Mouse (Mus musculus) CH12.LX (cell line): ENCODE results near the gene Epb41l2.

ENCODE experiments used
- CHD2 ChIP-seq: IDR thresholded peaks from 2 replicates; pipeline ENCODE4 v1.6.1; 2011; ENCODE audit warnings: low read length, improper control_type of control experiment
- CTCF ChIP-seq, 2 experiments: IDR thresholded peaks in 1 of 2; conservative IDR thresholded peaks in 1 of 2; 2 replicates each; pipeline ENCODE4 v1.5.1; 2011 to 2012; ENCODE audit warnings: low read depth in 2 of 2, low read length in 2 of 2, improper control_type of control experiment in 1 of 2, inconsistent platforms in 1 of 2, mild to moderate bottlenecking in 1 of 2, moderate library complexity in 1 of 2
- EP300 ChIP-seq: IDR thresholded peaks from 2 replicates; pipeline ENCODE4 v1.6.1; 2011; ENCODE audit warnings: low read length, improper control_type of control experiment
- MAFK ChIP-seq: IDR thresholded peaks from 2 replicates; pipeline ENCODE4 v1.6.1; 2011; ENCODE audit warnings: low read length, improper control_type of control experiment; ENCODE audit not compliant: insufficient replicate concordance
- MAZ ChIP-seq: IDR thresholded peaks from 2 replicates; pipeline ENCODE4 v1.6.1; 2012; ENCODE audit warnings: low read depth, mild to moderate bottlenecking, inconsistent platforms, low read length, improper control_type of control experiment, moderate library complexity
- NRF1 ChIP-seq: IDR thresholded peaks from 2 replicates; pipeline ENCODE4 v1.6.1; 2014; ENCODE audit warnings: low read depth, mild to moderate bottlenecking, inconsistent platforms, low read length, improper control_type of control experiment, moderate library complexity
- TBP ChIP-seq: conservative IDR thresholded peaks from 2 replicates; pipeline ENCODE4 v1.6.1; 2011; ENCODE audit warnings: low read depth, low read length, improper control_type of control experiment
- ZKSCAN1 ChIP-seq: IDR thresholded peaks from 2 replicates; pipeline ENCODE4 v1.6.1; 2012; ENCODE audit warnings: low read depth, inconsistent platforms, low read length, improper control_type of control experiment, borderline replicate concordance

DNA sequence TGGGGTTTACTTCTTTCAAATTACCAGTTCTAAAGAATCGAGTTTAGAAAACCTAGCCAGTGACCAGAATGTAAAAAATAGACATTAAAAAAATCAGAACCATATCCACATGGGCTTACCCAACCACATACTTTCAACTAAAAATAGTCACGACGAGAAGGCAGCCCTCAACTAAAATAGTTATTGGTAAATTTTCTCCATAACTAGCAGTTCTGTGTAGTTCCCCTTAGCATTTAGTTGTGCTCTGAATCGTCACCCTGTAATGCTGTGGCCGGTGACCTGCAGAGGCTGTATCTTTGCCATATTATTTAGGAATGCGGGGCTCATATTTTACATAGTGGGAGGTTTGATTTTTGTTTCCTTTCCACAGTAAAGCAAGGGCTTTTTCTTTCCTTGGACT is 2.6 kb downstream of the Epb41l2 start:
- TF ChIP-seq ZKSCAN1 (no peak), TBP (no peak), NRF1 (no peak), CHD2 (no peak), EP300 (no peak), MAZ (no peak), CTCF (conservative IDR thresholded peaks at IDR 0.05 in 1 of 2, IDR thresholded peaks at IDR 0.05 in 1 of 2; ENCODE audit: low read depth in 2 of 2, low read length in 2 of 2) (no peak), MAFK (no peak)
